Mouse (Mus musculus): ENCODE measurements around the gene Rfk. TPM values are rescaled to one million over a fixed set of nuclear protein-coding genes. Genes with fewer than 3 reads are reported as not detected.

The Rfk gene
- total and polyA plus RNA-seq, 3 experiments: 50.6 to 74.9 (median 73.6) TPM

GRCm38 (mm10) chr19:17386424-17386823 is 7.4 kb upstream of the Rfk start:
- Histone ChIP-seq H3K79me2 (replicated peaks; ENCODE audit: control insufficient read depth, insufficient read depth, low read length) (no peaks in the 10 kb centered on the region), H3K9ac (ENCODE audit: low read depth, low read length) (no peak overlapping the region), H3K4me3 (no peak overlapping the region), H3K27ac (no peak overlapping the region), H3K4me1 (ENCODE audit: control insufficient read depth, insufficient read depth, low read length) (no peaks in the 10 kb centered on the region), H3K36me3 (ENCODE audit: control insufficient read depth, insufficient read depth, low read length) (no peaks in the 10 kb centered on the region), H3K27me3 (ENCODE audit: control insufficient read depth, insufficient read depth, low read length) (no peaks in the 10 kb centered on the region)
- 73% methylated on average over 6 of the region's 6 CpGs for WGBS
- DNase-seq: no peak
- intact Hi-C loops (cut with DNase I): no loop called here
- no peak for TF ChIP-seq POLR2A (IDR thresholded peaks at IDR 0.05; ENCODE audit: insufficient read depth, low read depth, low read length)
- TF ChIP-seq CTCF (IDR thresholded peaks at IDR 0.05): no peak
- TF ChIP-seq EP300 (IDR thresholded peaks at IDR 0.05; ENCODE audit: insufficient read depth, low read depth, low read length): no peak

DNA sequence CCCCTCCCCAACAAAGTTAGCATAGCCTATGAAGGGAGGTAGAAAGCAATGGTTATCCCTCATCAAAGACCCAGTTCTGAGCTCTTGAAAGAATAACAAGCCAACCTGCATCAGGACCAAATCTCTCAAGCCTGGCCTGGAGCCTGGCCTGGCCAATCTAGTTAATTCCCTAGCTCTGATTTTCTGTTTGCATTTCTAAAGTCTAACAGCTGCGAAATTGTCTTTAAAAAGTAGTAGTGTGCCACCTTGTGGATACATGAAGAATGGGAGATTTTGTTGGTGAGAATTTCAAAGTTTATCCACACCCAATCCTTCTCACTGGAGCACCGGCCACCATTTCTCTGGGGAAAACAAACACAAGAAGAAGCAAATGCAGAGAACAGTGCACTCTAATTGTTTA is 5.4 kb upstream of the Rfk start:
- no peak overlapping the region for H3K27ac ChIP-seq
- no peak for DNase-seq
- no peaks in the 10 kb centered on the region for H3K4me1 ChIP-seq (ENCODE audit: control insufficient read depth, insufficient read depth, low read length)
- WGBS: 10% methylated on average over 2 of the region's 2 CpGs
- intact Hi-C loops (cut with DNase I): loop anchor here (1.0 kb wide), 1 partner anchor 264 kb away; no protein-coding TSS in a partner anchor
- H3K27me3 ChIP-seq (ENCODE audit: control insufficient read depth, insufficient read depth, low read length): no peaks in the 10 kb centered on the region
- H3K79me2 ChIP-seq (replicated peaks; ENCODE audit: control insufficient read depth, insufficient read depth, low read length): no peaks in the 10 kb centered on the region
- no peak overlapping the region for H3K4me3 ChIP-seq
- H3K36me3 ChIP-seq (ENCODE audit: control insufficient read depth, insufficient read depth, low read length): no peaks in the 10 kb centered on the region
- H3K9ac ChIP-seq (ENCODE audit: low read depth, low read length): no peak overlapping the region
- TF ChIP-seq CTCF (IDR thresholded peaks at IDR 0.05) (peak; percentile 81), EP300 (IDR thresholded peaks at IDR 0.05; ENCODE audit: insufficient read depth, low read depth, low read length) (no peak)

DNA sequence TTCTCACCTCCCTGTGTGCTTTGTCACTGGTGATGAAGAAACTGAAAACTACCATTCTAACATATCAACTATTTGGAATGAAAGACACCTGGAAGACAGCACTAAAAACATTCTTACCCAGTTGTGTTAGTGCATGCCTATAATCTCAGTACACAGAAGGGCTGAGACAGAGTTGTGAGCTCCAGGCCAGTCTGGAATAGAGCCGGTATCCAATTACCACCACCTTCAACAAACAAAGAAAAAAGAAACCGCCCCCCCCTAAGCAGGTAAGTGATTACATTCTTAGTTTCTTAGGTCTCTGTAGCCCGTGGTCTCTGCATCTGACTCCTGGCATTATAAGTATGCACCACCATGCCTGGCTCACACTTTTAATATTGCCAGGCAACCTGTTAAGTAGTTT is 977 bp upstream of the Rfk start:
- no peak overlapping the region for H3K4me3 ChIP-seq
- peaks cover 7% of the 10 kb centered on the region for H3K4me1 ChIP-seq (ENCODE audit: control insufficient read depth, insufficient read depth, low read length)
- TF ChIP-seq POLR2A (IDR thresholded peaks at IDR 0.05; ENCODE audit: insufficient read depth, low read depth, low read length): no peak
- no peak for TF ChIP-seq EP300 (IDR thresholded peaks at IDR 0.05; ENCODE audit: insufficient read depth, low read depth, low read length)
- TF ChIP-seq CTCF (IDR thresholded peaks at IDR 0.05): no peak
- H3K27ac ChIP-seq: no peak overlapping the region
- no peak overlapping the region for H3K9ac ChIP-seq (ENCODE audit: low read depth, low read length)
- intact Hi-C loops (cut with DNase I): loop anchor here (10.0 kb wide), 1 partner anchor 442 kb away; the partner anchor contains the start of gene Pcsk5
- DNase-seq: no peak
- no peaks in the 10 kb centered on the region for H3K79me2 ChIP-seq (replicated peaks; ENCODE audit: control insufficient read depth, insufficient read depth, low read length)
- 39% methylated on average over 3 of the region's 3 CpGs for WGBS
- peaks cover 10% of the 10 kb centered on the region for H3K36me3 ChIP-seq (ENCODE audit: control insufficient read depth, insufficient read depth, low read length)
- no peaks in the 10 kb centered on the region for H3K27me3 ChIP-seq (ENCODE audit: control insufficient read depth, insufficient read depth, low read length)

DNA sequence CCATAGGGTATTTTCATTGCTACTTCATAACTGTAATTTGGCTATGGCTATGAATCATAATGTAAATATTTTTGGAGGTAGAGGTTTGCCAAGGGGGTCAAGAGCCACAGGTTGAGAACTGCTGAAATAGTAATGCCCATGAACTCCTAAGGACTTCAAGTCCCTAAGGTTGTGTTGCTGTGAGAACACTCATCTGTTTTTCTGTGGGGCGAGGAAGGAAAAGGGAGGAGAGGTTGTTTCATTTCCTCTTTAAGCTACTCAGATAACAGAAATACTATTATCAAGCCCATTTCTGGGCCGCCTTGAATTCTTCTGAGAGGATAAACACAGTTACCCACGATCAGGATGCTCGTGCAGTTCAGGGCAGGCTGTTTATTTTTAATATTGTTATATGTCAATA is 3.0 kb downstream of the Rfk start:
- Histone ChIP-seq H3K27ac (peak overlapping the region; percentile 73), H3K79me2 (replicated peaks; ENCODE audit: control insufficient read depth, insufficient read depth, low read length) (no peaks in the 10 kb centered on the region), H3K9ac (ENCODE audit: low read depth, low read length) (no peak overlapping the region), H3K27me3 (ENCODE audit: control insufficient read depth, insufficient read depth, low read length) (no peaks in the 10 kb centered on the region), H3K36me3 (ENCODE audit: control insufficient read depth, insufficient read depth, low read length) (peaks cover 23% of the 10 kb centered on the region), H3K4me1 (ENCODE audit: control insufficient read depth, insufficient read depth, low read length) (peaks cover 8% of the 10 kb centered on the region), H3K4me3 (peak overlapping the region; percentile 21; the same call in 1 of the 2 replicates)
- DNase-seq: peak in 1 of 2 experiments; percentile 18
- intact Hi-C loops (cut with DNase I): loop anchor here (10.0 kb wide), 1 partner anchor 438 kb away; the partner anchor contains the start of gene Pcsk5
- 36% methylated on average over 4 of the region's 4 CpGs for WGBS
- TF ChIP-seq CTCF (IDR thresholded peaks at IDR 0.05) (no peak), EP300 (IDR thresholded peaks at IDR 0.05; ENCODE audit: insufficient read depth, low read depth, low read length) (no peak), POLR2A (IDR thresholded peaks at IDR 0.05; ENCODE audit: insufficient read depth, low read depth, low read length) (no peak)

GRCm38 (mm10) chr19:17397922-17398321 is 4.1 kb downstream of the Rfk start:
- intact Hi-C loops (cut with DNase I): loop anchor here (10.0 kb wide), 1 partner anchor 437 kb away; the partner anchor contains the start of gene Pcsk5
- Histone ChIP-seq H3K4me1 (ENCODE audit: control insufficient read depth, insufficient read depth, low read length) (peaks cover 8% of the 10 kb centered on the region), H3K27ac (peak overlapping the region; percentile 16; the same call in 1 of the 2 replicates), H3K27me3 (ENCODE audit: control insufficient read depth, insufficient read depth, low read length) (no peaks in the 10 kb centered on the region), H3K9ac (ENCODE audit: low read depth, low read length) (no peak overlapping the region), H3K4me3 (no peak overlapping the region), H3K79me2 (replicated peaks; ENCODE audit: control insufficient read depth, insufficient read depth, low read length) (no peaks in the 10 kb centered on the region), H3K36me3 (ENCODE audit: control insufficient read depth, insufficient read depth, low read length) (peaks cover 23% of the 10 kb centered on the region)
- no peak for DNase-seq
- no peak for TF ChIP-seq POLR2A (IDR thresholded peaks at IDR 0.05; ENCODE audit: insufficient read depth, low read depth, low read length)
- 0 out of 2 replicates have a peak, but pooled peaks have one; percentile 18 for TF ChIP-seq CTCF (IDR thresholded peaks at IDR 0.05)
- WGBS: 68% methylated on average over 5 of the region's 5 CpGs

DNA sequence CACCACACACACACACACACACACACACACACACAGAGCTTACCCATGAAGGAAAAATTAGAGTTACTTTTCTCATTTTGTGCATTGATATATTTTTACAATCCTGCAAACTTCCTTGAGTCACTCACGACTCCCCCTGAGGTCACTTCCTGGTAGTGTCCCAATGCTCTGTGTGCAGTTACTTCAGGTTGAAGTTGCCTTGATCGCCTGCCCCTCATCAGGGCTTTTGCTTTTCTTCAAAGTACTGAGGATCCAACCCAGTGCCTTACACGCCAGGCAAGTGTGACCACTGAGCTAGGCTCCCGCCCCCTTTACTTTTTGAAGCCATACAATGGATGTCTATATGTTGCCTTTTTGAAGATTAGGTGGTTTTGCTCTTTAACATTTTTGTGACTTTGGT is 6.1 kb downstream of the Rfk start:
- intact Hi-C loops (cut with DNase I): loop anchor here (10.0 kb wide), 1 partner anchor 435 kb away; the partner anchor contains the start of gene Pcsk5

More for the DNA sequence above, 6.1 kb downstream of the Rfk start:
- no peaks in the 10 kb centered on the region for H3K79me2 ChIP-seq (replicated peaks; ENCODE audit: control insufficient read depth, insufficient read depth, low read length)
- peaks cover 23% of the 10 kb centered on the region for H3K36me3 ChIP-seq (ENCODE audit: control insufficient read depth, insufficient read depth, low read length)
- WGBS: 71% methylated on average over 4 of the region's 4 CpGs
- H3K27ac ChIP-seq: peak overlapping the region; percentile 26; the same call in 1 of the 2 replicates
- TF ChIP-seq CTCF (IDR thresholded peaks at IDR 0.05) (peak; percentile 36), POLR2A (IDR thresholded peaks at IDR 0.05; ENCODE audit: insufficient read depth, low read depth, low read length) (no peak)
- H3K4me3 ChIP-seq: no peak overlapping the region
- no peaks in the 10 kb centered on the region for H3K27me3 ChIP-seq (ENCODE audit: control insufficient read depth, insufficient read depth, low read length)
- DNase-seq: no peak
- H3K4me1 ChIP-seq (ENCODE audit: control insufficient read depth, insufficient read depth, low read length): peaks cover 7% of the 10 kb centered on the region
- no peak overlapping the region for H3K9ac ChIP-seq (ENCODE audit: low read depth, low read length)

All from heart, adult 2 months (tissue).